In genomic region chr4:129238579-129239016, GRCm38 (mm10) we compare ENCODE assay signal across 8 mouse cellular contexts. TPM values are rescaled to one million over a fixed set of nuclear protein-coding genes. Genes with fewer than 3 reads are reported as not detected.
DNase-seq lines count a peak whose midpoint lies in the region; ATAC-seq lines count a peak whose summit lies in the region.

No protein-coding gene starts in this region.

- peak; percentile 65 for ATAC-seq in neural tube, embryonic 11.5 days (ENCODE audit: insufficient read depth, low FRiP score, low TSS enrichment)
- ATAC-seq in intestine, embryonic 15.5 days, result peak; percentile 14
- ATAC-seq in neural tube, embryonic 15.5 days (ENCODE audit: low FRiP score), result peak; percentile 81

- no peaks in the 10 kb centered on the region for H3K9me3 ChIP-seq in neural tube, embryonic 11.5 days (ENCODE audit: control insufficient read depth, low read length)
- H3K9me3 ChIP-seq in intestine, embryonic 15.5 days, result no peaks in the 10 kb centered on the region
- H3K9me3 ChIP-seq in neural tube, embryonic 15.5 days (replicated peaks), result no peaks in the 10 kb centered on the region

- no peaks in the 10 kb centered on the region for H3K27me3 ChIP-seq in neural tube, embryonic 11.5 days (ENCODE audit: control insufficient read depth, insufficient read depth, low read length)
- H3K27me3 ChIP-seq in intestine, embryonic 15.5 days (replicated peaks), result no peaks in the 10 kb centered on the region
- H3K27me3 ChIP-seq in neural tube, embryonic 15.5 days (replicated peaks), result no peaks in the 10 kb centered on the region

- H3K9ac ChIP-seq in neural tube, embryonic 11.5 days (ENCODE audit: low read length), result peak overlapping the region; percentile 65
- H3K9ac ChIP-seq in intestine, embryonic 15.5 days, result peak overlapping the region; percentile 58
- H3K9ac ChIP-seq in neural tube, embryonic 15.5 days (replicated peaks), result peak overlapping the region; percentile 79

- peak overlapping the region; percentile 94 for H3K4me2 ChIP-seq in neural tube, embryonic 11.5 days (ENCODE audit: low read depth)
- H3K4me2 ChIP-seq in intestine, embryonic 15.5 days (replicated peaks), result peak overlapping the region; percentile 95
- H3K4me2 ChIP-seq in neural tube, embryonic 15.5 days, result peak overlapping the region; percentile 92

- H3K4me1 ChIP-seq in neural tube, embryonic 11.5 days (ENCODE audit: control insufficient read depth, insufficient read depth, low read length), result peaks cover 13% of the 10 kb centered on the region; the same call in 1 of the 2 replicates
- peaks cover 64% of the 10 kb centered on the region for H3K4me1 ChIP-seq in intestine, embryonic 15.5 days (replicated peaks)
- H3K4me1 ChIP-seq in neural tube, embryonic 15.5 days, result peaks cover 58% of the 10 kb centered on the region

- DNase-seq in cerebellum, adult 9-11 months, result peak; percentile 72
- DNase-seq in cerebellum, adult 8-10 months, result no peak
- no peak for DNase-seq in neural tube, embryonic 11.5 days (ENCODE audit: low spot score)
- no peak for DNase-seq in neural tube, embryonic 10.5 days (ENCODE audit: extremely low spot score, low spot score)
- no peak for DNase-seq in adrenal gland, postnatal 25 days
- DNase-seq in urinary bladder, adult 18-20 months (ENCODE audit: low spot score in 2 of 2), result no peak

- WGBS in neural tube, embryonic 11.5 days, result under 1% methylated on average over 22 of the region's 23 CpGs
- under 1% methylated on average over 23 of the region's 23 CpGs for WGBS in intestine, embryonic 15.5 days
- 0% methylated on average over 23 of the region's 23 CpGs for WGBS in neural tube, embryonic 15.5 days

- no peaks in the 10 kb centered on the region for H3K36me3 ChIP-seq in neural tube, embryonic 11.5 days (ENCODE audit: control insufficient read depth, insufficient read depth, low read length)
- H3K36me3 ChIP-seq in intestine, embryonic 15.5 days, result no peaks in the 10 kb centered on the region
- H3K36me3 ChIP-seq in neural tube, embryonic 15.5 days, result no peaks in the 10 kb centered on the region

- no peak overlapping the region for H3K27ac ChIP-seq in neural tube, embryonic 11.5 days (ENCODE audit: low read depth, low read length)
- peak overlapping the region; percentile 78; the same call in 1 of the 2 replicates for H3K27ac ChIP-seq in intestine, embryonic 15.5 days
- H3K27ac ChIP-seq in neural tube, embryonic 15.5 days (replicated peaks), result peak overlapping the region; percentile 69

- peak overlapping the region; percentile 81 for H3K4me3 ChIP-seq in neural tube, embryonic 11.5 days (ENCODE audit: low read depth, low read length)
- peak overlapping the region; percentile 75 for H3K4me3 ChIP-seq in intestine, embryonic 15.5 days (replicated peaks)
- H3K4me3 ChIP-seq in neural tube, embryonic 15.5 days (replicated peaks), result peak overlapping the region; percentile 69

RNA-seq across cellular contexts. Expression of gene C77080, which starts 22.6 kb away (rescaled TPM):
- polyA plus RNA-seq in neural tube, embryonic 11.5 days (2014; fragmentation: Nextera tagmentation; extraction: Ambion mirVana), result 3.9 and 4.3 TPM in 2 replicates
- 9.7 and 10.3 TPM in 2 replicates for polyA plus RNA-seq in intestine, embryonic 15.5 days (2015; fragmentation: Nextera tagmentation; extraction: Ambion mirVana)
- 6.0 and 6.9 TPM in 2 replicates for polyA plus RNA-seq in neural tube, embryonic 15.5 days (2015; fragmentation: Nextera tagmentation; extraction: Ambion mirVana)
- total RNA-seq in adrenal gland, postnatal 25 days (2021), result 14.5 and 17.8 TPM in 2 replicates

RNA-seq across cellular contexts. Expression of gene Sync, which starts 48.8 kb away (rescaled TPM):
- polyA plus RNA-seq in neural tube, embryonic 11.5 days (2014; fragmentation: Nextera tagmentation; extraction: Ambion mirVana), result 1.3 and 1.6 TPM in 2 replicates
- polyA plus RNA-seq in intestine, embryonic 15.5 days (2015; fragmentation: Nextera tagmentation; extraction: Ambion mirVana), result 1.2 TPM in 2 replicates
- 2.7 and 2.9 TPM in 2 replicates for polyA plus RNA-seq in neural tube, embryonic 15.5 days (2015; fragmentation: Nextera tagmentation; extraction: Ambion mirVana)
- total RNA-seq in adrenal gland, postnatal 25 days (2021), result 0.61 and 0.86 TPM in 2 replicates

RNA-seq across cellular contexts. Expression of gene Yars, which starts 49.0 kb away (rescaled TPM):
- polyA plus RNA-seq in neural tube, embryonic 11.5 days (2014; fragmentation: Nextera tagmentation; extraction: Ambion mirVana), result 103 and 115 TPM in 2 replicates
- polyA plus RNA-seq in intestine, embryonic 15.5 days (2015; fragmentation: Nextera tagmentation; extraction: Ambion mirVana), result 94.2 and 97.2 TPM in 2 replicates
- 109 and 111 TPM in 2 replicates for polyA plus RNA-seq in neural tube, embryonic 15.5 days (2015; fragmentation: Nextera tagmentation; extraction: Ambion mirVana)
- total RNA-seq in adrenal gland, postnatal 25 days (2021), result 96.4 and 99.5 TPM in 2 replicates

RNA-seq across cellular contexts. Expression of gene S100pbp, which starts 49.1 kb away (rescaled TPM):
- 21.3 and 21.5 TPM in 2 replicates for polyA plus RNA-seq in neural tube, embryonic 11.5 days (2014; fragmentation: Nextera tagmentation; extraction: Ambion mirVana)
- 12.5 and 14.5 TPM in 2 replicates for polyA plus RNA-seq in intestine, embryonic 15.5 days (2015; fragmentation: Nextera tagmentation; extraction: Ambion mirVana)
- polyA plus RNA-seq in neural tube, embryonic 15.5 days (2015; fragmentation: Nextera tagmentation; extraction: Ambion mirVana), result 16.7 TPM in 2 replicates
- total RNA-seq in adrenal gland, postnatal 25 days (2021), result 25.1 and 27.5 TPM in 2 replicates

Comparison
In these comparisons a context has a peak if more than half of its experiments do, and no peak if none do; other contexts are left out.
1. ATAC-seq: peak in every context shown above with its lines; median percentile 81 in neural tube, embryonic 15.5 days; 65 in neural tube, embryonic 11.5 days; 14 in intestine, embryonic 15.5 days.